Mouse (Mus musculus) ES-E14 (cell line): ENCODE results near the gene Mmp27.

Source experiments
- CHD2 ChIP-seq: IDR thresholded peaks from 2 replicates; pipeline ENCODE4 v1.6.1; 2014; ENCODE audit warnings: mild to moderate bottlenecking, low read depth, low read length, inconsistent platforms
- HCFC1 ChIP-seq: IDR thresholded peaks from 2 replicates; pipeline ENCODE4 v1.6.1; 2012; ENCODE audit warnings: low read length, inconsistent platforms, borderline replicate concordance; ENCODE audit not compliant: insufficient read depth
- MAFK ChIP-seq: IDR thresholded peaks from 2 replicates; pipeline ENCODE4 v1.6.1; 2014; ENCODE audit warnings: mild to moderate bottlenecking, low read depth, low read length, inconsistent platforms; ENCODE audit not compliant: insufficient read depth
- ZC3H11A ChIP-seq: IDR thresholded peaks from 2 replicates; pipeline ENCODE4 v1.6.1; 2012; ENCODE audit warnings: low read depth, mild to moderate bottlenecking, inconsistent platforms, low read length, borderline replicate concordance
- ZNF384 ChIP-seq: IDR thresholded peaks from 2 replicates; pipeline ENCODE4 v1.6.1; 2012; ENCODE audit warnings: low read depth, low read length, inconsistent platforms

- TF ChIP-seq CHD2, result no peak
- TF ChIP-seq HCFC1, result no peak
- TF ChIP-seq ZNF384, result 0 out of 2 replicates have a peak, but pooled peaks have one; percentile 57
- TF ChIP-seq ZC3H11A, result no peak
- no peak for TF ChIP-seq MAFK
Observed at GRCm38 (mm10) chr9:7593272-7593812, 22.1 kb downstream of the Mmp27 start.
